Mouse (Mus musculus) ovary, postnatal 36 days (tissue): ENCODE results near the gene Tmem247.
A peak's percentile ranks its signal among the peaks of the same experiment; 100 is the strongest.

Experiments
- DNase-seq: peaks from one replicate; pipeline ENCODE4 v3.0.0; 2022; ENCODE audit warnings: low spot score, mixed read lengths

Gene Tmem247

DNA sequence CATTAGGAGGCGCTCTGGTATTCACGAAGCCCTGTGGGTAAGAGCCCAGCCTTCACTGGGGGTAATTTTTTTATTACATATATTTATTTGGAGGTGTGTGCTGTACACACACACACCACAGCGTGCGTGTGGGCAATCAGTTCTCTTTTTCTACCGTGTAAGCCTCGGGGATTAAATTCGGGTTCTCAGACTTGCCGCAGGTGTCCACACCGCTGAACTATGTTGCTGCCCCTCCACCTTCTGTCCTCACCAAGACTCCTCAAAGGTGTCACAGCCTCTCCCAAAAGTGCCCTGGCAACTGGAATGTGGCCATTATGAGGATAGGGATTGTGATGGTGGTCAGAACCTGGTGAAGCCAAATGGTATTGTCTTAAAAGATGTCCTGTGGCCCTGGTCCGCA lies at the start of gene Tmem247:
Gene Tmem247 (plus strand): TSS at position 301 of the 400 bp plus-strand sequence.
- no peak for DNase-seq

DNA sequence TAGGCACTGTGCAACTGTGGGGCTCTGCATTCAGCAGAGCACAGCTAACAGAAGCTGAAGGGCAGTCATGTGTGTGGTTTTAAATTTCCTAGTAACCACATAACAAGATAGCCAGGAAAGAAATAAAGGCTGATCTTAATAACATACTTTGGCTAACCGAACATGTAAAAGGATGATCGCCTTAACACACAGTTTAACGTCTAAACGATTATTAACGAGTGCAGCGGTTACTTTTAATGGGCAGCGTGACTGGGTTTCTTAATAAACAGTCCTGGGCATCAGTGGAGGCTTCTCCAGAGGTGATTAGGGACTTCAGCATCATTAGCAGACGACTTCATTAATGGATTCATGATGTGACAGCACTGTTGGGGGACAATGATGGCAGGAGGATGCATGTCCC lies 46.6 kb upstream of the Tmem247 start:
- no peak for DNase-seq

DNA sequence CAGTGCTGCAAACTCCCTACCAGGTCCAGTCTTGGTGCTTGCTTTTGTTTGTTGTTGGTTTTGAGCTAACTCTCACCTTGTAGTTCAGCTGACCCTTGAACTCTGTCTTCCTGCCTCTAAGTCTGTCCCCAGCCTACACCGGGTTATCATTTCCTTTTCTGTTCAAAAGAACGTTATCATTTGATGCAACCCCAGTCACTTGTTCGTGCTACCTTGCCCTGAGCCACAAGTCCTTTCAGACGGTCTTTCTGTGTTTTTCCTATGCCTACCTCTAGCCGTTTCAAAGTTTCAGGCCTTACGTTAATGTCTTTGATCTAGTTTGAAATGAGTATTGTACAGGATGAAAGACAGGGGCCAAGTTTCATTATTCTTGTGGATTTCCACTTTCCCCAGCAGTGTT lies 44.5 kb upstream of the Tmem247 start:
- DNase-seq, result no peak

DNA sequence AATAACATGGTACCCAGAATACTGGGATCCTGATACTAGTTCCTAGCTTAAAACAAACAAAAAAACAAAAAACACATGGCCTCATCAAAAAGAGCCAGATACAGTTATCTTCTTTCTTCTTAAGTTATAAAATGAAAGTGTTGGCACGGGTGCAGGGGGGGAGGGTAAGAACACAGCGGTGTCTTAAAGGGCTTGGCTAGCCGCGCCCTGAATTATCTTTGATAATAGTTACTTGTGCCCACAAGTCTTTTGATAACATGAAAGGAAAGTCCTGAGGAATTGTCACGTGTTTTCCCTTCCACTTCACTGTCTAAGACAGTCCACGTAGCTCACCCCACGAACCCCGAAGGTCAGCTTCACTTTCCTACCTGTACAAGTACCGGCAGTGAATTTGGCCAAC lies 40.2 kb upstream of the Tmem247 start:
- no peak for DNase-seq

DNA sequence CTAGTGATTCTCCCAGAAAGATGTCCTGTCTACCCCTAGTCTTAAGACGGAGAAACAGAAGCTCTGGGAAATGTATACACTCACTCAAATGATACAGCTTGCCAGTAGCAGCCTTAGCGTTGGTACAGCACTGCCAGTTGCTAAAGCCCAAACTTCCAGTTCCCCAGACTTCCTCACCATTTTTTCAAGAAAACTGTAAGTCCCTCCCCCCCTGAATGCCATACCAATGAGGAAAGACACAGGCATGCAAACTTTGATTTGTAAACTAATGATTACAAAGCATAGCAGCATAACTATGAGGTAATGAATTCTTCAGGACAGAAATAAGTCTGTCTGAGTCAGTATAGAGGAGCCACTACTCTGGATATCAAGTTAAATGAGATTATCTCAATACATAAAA lies 39.4 kb upstream of the Tmem247 start:
- DNase-seq, result no peak

DNA sequence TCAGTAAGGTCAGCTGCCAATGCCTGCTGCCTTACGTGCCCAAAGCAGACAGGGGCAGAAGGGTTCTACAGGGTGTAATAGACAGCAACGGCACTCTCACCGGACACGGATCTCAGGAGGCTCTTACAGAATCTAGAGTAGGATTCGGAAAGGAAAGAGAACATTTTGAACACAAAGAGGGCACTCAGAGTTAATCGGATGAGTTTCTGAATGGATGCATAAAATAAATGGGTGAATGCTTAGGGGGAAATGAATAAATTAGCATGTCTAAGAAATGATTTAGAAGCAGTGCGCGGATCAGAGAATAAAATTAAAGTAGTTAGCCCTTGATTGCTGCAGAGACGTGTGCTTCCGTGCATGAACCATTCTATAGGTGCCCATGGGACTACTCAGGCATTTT lies 37.1 kb upstream of the Tmem247 start:
- DNase-seq, result no peak

DNA sequence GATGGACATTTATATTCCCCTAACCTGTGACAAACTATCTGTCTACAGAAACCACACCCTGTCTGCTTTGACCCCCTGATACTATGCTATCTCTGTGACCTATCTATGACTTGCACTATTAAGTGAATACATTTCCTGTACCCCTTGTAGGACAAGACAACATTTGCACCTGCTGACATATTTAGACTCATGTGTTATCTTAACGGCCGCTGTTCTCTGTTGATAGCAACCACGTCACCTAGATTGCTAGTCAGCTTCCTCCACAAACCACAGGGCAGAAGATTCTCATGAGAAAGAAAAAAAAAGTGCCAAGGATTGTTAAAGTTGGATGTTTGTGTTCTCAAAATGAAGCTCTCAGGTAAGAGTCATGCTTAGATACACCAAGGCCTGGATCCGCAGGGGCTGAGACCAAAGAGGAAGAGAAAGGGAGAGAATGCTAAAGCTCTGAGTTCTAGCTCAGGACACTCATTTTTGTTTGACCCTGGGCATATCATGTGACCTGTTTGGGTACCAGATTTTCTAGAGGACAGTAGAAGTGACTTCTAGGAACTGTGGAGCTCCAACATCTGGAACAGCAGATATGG lies 36.6 kb upstream of the Tmem247 start:
- no peak for DNase-seq

DNA sequence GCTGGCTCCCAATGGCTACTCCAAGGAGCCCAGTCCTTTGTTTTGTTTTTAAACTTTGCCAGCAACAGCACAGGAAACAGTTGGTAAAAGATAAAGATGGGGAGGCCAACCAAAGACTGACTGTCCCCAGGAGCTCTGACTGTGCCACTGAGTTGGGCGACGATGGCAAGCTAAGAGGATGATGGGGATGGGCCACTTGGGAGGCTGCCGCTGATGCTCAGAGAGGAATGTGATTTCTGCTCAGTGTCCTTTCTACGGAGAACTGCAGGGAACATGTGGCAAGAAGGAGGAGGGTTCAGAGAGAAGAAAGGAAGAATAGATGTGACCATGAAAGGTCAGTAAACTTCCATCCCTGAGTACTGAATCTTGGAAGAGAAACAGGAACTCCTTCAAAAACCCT lies 22.0 kb upstream of the Tmem247 start:
- DNase-seq, result no peak

DNA sequence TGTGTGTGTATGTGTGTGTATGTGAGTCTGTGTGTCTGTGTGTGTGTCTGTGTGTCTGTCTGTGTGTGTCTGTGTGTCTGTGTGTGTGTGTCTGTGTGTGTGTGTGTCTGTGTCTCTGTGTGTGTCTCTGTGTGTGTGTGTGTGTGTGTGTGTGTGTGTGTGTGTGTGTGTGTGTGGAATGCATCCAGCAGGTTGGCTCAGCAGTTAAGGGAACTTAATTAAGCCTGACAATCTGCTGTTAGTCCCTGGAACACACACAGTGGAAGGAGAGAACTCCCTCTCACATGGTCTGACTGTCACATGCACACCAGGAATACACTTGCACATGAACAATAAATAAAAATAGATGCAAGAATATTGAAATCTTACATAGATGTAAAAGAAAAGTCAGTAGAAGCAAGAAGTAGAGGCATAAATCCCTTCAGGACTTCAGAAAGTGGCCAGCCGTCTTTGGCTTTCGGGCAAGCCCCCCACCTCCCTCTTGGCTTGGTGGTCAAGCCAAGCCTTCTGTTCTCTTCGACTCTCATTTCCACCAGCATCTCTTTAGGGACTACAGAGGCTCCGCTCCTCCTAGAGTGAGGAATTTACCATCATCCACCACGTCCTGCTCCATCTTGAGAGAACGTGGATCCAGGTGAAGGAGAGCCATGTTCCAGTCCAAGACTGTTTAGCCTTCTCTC lies 19.5 kb upstream of the Tmem247 start:
- DNase-seq, result no peak

DNA sequence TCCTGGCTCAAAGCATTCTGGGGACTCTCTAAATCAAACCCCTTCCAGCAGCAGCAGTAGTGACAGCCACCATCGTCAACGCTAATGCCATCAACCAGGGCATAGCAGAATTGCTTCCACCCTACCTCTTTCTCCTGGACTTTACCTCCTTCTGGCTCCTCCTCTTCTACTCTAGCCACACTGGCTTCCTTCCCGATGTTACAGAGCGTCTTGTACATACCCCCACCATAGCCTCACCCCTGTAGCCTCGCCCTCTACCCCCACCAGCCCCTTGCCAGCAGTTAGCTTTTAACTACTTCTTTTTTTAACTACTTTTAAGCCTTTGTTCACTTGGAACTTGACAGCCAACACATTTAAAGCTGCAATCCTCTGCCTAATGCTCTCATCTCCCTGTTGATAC lies 17.3 kb upstream of the Tmem247 start:
- no peak for DNase-seq

DNA sequence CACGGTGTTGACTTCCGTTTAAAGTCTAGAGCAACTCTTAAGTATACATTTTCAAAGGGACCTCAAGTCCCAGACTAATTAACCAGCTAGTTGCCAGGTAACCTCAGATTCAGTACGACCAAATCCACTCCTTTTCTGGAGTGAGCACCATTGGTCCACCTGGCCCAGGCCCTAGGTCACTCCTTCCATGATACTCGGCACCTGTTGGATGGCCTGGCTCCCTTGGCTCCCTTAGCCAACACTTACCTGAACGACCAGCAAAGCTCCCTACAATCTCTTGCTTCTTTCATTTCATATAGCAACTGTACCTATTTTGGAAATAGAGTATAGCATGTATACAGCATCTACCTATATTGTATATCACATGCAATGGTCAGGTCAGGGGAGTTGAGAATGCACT lies 16.6 kb upstream of the Tmem247 start:
- DNase-seq, result no peak

DNA sequence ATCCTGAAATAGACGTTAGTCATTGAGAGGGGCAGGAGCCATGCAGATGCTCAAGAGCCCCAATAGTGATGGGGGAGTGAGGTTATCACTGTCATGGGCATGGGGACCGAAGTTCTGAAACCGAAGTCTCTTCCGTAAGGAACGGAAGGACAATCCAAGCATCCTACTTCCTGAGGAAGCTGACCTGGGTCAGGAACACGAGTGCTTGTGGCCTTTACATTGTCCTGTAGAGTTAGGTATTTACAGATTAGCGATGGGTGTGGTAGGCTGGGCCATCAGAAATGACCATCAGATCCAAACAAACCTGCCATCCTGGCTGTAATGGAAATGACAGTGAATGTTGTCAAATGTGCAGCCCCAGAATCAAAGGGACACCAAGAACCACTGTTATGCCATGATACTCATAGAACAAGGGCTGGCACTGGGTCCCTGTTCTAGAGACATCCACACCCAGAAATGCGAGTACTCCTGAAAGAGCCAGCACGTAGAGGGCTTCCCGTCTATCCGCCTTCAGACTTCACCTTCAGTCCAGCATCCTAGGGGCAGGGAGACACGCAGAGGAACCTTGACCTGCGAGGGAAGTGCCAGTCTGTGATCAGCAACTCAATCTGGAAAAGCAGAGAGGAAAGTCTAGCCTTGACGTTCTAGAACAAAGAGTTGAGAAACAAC lies 14.6 kb upstream of the Tmem247 start:
- DNase-seq, result no peak

DNA sequence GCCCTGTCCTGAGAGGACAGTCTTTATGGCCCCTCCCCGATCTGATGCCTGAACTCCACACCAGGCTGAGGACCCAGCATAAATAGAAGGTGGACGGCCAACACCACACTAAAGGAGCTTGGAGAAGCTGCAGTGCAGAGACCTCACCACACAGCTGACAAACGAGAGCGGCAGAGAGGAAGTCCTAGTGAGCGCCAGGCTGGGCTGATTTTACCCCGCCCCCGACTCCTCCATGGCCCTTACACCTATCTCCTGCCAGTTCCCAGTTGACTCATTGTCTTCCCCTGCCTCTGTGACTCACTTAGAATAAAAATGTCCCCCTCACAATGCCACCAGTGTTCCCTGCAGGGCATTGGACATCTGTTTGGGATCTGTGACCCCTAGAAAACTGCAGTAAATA lies 13.6 kb upstream of the Tmem247 start:
- no peak for DNase-seq

DNA sequence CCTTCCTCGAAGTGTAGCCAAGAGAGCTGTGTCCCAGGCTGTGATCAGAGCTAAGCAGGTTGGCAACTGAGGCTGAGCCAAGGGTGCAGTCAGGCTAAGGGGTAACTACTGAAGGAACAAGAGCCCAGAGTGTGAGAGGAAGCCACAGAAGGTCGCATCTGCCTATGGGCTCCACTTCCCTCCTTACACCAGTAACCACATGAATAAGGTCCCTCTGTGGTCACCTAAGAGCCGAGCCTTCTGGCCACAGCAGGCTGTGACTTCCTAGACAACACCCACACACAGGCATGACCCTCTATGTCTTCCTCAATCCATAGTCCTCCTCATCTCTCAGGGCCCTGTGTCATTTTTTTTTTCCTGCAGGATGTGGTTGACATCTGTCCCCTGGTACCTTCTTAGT lies 12.9 kb upstream of the Tmem247 start:
- DNase-seq, result no peak

DNA sequence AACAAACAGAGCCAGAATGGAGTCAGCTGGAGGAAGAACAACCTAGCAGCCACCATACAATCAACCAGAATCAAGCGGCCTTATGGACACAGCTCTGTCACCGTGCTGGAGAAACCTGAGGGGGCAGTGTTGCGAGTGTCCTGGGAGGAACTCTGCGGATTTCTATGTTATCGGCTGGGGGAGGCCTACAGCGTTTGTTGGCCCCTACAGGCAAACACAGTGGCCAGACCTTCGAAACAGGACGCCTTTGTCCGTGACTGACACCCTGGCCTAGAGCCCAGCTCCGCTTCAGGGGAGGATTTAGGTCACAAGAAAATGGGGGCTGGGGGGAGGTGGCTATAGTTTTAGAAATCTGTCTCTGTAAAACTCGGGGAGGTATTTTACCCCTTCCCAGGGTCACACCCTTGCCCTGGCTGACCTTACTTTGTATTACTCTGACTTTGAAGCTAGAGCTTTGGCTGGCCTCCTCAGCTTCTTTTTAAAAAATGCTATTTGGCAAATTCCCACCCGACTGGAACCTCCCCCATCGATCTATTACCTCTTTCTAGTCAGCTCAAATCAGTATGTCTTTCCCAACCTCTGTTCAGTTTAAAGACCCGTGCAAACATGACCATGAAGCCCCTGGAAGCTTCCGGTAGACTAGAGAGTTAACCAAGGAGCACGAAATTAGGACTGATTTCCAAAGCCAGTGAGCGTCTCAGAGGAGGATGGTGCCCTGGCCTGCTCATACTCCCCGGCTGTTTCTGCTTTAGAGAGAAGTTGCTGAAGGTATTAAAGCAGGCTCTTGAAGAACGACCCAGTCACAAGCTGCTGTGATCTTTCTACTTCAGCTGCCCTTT lies 11.6 kb upstream of the Tmem247 start:
- DNase-seq, result peak; percentile 52

DNA sequence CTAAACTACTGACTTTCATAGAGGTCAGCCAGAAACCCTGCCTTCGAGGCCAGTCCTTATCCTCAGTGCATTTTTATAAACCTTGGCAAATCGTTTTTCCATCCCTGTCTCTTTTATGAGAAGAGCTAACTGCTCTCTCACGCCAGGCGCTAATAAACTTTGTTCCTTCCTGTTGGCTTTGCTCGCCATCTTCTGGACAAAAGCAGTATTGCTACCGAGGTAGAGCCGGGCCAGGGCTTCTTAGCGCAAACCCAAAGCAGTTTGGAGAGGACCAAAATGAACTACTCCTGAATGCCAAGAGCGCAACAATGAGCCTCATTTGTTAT lies 11.0 kb upstream of the Tmem247 start:
- DNase-seq, result peak; percentile 71

DNA sequence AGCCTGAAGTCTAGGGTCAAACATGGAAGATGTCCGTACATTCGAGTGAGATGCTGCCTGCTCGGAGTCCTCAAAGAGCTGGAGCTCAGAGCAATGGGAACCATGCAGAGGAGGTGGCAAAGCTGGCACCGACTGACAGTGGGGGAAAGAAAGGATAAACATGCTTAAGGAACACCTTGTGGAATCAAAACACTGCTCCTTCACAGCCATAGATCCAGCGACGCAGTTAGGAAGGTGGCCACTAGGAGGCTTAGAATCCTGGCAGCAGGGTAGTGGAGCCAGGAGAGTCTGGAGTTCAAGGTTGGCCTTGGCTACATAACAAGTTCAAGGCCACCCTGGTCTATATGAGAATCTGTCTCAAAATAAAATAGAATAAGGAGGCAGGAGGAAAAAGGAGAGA lies 10.5 kb upstream of the Tmem247 start:
- DNase-seq, result no peak

DNA sequence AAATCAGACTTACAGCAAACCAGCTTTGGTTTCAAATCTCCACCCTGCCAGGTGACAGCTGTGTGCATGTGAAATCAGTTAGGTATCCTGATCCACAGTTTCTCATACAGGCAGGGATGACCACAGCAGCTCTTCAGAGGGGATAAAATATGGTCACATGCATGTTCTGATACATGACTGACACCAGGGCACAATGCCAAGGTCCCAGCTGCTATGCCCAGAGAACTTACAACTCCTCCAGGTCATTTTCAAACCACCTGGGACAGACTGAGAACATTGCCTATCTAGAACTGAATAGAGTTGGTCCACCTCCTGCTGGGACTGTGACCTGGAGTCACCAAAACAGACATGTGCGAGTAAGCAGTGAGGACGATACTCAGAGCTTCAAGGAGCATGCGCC lies 10.1 kb upstream of the Tmem247 start:
- DNase-seq, result no peak

DNA sequence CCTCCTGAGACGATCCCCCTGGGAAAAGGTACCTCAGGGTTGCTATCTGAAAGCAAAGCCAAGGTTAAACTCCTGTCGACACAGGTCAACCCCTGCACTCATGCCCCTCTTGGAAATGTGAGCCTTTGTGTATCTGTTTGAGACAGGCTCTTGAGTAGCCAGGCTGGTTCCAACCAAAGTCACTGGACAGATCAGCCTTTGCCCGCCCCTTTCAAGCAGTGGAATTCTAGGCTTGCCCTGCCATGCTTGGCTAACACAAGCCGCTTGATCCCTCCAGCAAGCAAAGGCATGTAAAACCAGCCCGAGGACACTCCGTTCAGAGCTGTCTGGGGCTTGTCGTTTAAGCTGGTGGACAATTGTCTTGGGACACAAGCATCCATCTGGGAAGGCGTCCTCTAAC lies 8.8 kb upstream of the Tmem247 start:
- DNase-seq, result no peak

DNA sequence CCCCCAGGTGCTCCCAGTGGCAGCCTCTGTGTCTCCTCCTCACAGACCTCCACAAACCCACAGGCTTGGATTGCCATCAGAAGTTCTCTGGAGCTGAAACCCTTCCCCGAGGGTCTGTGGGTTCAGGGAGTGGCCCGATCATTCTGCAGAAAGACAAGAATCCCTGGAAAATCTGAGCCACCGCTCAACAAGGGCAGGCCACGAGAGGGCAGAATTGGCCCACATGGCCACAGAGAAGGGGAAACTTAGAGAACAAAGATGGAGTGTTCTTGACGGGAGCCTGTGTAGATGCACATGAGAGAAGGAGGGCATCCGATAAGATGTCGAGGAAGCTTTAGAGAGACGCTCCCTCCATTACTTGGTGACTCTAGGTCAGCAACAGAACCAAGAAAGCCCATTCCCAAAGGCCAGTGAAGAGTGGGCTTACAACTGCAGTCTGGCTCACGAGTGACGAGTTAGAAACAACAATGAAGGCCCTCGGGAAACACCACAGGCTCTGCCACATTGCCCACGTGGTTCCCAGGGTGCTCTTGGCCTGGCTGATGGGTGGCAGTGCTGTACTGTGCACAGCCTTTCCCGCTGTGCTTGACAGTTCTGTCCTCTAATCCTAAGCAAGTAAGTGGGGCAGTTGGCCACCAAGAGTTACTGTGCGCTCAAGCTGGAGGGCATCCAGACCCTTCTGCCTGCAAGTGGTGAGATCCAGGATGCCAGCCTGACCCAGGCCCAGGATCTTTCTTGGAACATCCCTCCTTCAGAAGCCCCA lies 7.2 kb upstream of the Tmem247 start:
- DNase-seq, result peak; percentile 25

DNA sequence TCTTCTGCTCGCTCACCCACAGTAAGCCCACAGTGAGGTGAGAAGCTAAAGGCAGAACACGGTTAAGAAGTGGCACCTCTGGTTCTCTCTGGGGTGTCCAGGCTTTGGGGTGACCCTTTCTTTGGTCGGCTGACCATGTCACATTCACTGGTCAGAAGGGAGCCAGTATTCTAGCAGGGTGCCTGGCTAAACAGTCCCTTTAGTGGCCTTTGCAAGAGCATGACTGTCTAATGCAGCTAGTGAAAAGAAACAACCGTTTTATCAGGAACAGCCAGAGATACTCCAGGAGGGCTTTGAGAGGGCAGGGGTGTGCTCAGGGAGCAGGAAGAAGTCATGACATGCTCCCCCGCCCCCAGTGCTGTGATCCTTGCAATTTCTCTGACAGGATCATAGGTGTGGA lies 5.9 kb upstream of the Tmem247 start:
- DNase-seq, result no peak

DNA sequence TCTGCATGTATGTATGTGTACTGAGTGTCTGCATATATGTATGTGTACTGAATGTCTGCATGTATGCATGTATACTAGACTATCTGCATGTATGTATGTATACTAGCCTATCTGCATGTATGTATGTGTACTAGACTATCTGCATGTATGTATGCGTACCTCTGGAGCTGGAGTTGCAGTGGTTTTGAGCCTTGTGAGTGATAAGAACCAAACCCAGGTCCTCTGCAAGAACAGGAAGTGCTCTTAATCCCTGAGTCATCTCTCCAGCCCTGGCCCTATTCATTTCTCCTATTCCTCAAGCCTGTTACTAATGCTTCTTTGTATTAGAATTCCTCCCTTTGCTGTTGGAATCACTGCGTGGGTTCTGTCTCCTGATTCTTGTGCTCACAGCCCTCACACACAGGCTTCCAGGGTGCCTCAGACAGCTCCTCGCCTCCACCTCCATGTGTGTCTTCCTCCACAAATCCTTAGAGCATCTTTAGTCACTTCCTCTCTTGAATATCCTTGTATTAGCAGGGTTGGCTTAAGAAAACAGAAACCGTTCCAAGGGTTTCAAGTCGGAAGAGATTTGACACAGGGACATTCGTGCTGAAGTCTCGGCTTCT lies 4.0 kb upstream of the Tmem247 start:
- DNase-seq, result no peak
